Mouse (Mus musculus) right cerebral cortex, postnatal 36 days (tissue): ENCODE results near the gene Khdc1c.
"Not testable (repeated sequence)": the region's sequence is repeated elsewhere in the genome, so short reads cannot be mapped to it uniquely, and the experiment has no call there.

ENCODE experiments used
- DNase-seq, 2 experiments: peaks; one replicate each; pipeline ENCODE4 v3.0.0; 2022; ENCODE audit warnings: low spot score in 2 of 2, mixed read lengths in 1 of 2

The Khdc1c gene

GRCm38 (mm10) chr1:21368031-21368430, at the start of gene Khdc1c:
TSS of gene Khdc1c (plus strand) at chr1:21368331.
- not testable (repeated sequence) for DNase-seq

DNA sequence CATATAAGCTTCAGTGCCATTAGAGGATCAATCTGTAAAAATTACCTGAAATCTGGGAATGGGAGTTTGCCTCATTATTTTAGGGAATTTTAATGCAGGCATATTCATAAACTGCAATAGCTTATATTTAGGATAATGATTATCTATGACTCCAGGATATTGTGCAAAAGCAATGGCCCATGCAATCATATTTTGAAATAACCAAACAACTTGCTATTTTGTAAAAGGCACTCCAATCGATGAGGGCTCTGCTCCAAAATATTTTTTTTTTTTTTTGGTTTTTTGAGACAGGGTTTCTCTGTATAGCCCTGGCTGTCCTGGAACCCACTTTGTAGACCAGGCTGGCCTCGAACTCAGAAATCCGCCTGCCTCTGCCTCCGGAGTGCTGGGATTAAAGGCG, 47.9 kb upstream of the Khdc1c start:
- DNase-seq, result not testable (repeated sequence)

DNA sequence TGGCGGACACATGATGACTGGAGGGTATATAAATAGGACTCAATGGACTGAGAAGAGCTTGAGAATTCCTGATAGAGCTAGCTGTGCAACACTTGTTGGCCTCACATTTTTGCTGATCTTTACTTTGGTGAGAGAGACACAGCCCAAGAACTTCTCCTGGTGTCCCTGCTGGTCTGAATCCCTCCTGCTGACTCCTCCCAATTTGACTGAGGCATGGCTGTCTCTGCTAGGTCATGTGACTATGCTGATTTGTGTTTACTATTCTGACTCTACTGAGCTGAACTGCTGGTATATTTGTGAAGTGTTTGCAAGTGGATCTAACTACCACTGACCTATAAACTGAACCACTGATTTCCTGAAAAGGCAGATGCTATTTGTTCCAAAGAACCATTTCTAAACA, 46.5 kb upstream of the Khdc1c start:
- DNase-seq, result no peak

DNA sequence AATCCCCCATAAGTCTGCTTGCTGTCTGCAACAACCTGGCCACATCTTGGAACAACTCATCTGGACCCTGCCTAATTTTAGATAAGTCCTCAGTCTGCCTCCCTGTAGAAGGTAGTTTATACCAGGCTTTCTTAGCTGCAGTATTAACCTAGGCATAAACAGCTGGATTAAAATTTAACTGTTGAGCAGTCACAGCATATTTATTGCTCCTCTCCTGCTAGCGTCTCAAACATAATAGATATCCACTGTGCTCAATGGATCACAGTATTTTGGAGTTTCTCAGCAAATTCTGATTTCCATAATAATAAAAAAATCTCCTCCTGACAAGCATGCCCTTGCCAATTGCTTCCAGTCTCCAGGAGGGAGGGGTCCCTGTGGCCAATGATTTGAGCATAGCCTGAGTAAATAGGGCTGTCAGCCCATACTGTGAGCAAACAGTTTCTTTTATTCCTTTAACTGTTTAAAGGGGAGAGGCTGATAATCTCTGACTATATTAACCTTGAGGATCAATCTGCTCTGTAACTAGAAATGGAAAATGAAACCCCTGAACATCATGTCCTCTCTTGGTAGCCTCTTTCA, 44.0 kb upstream of the Khdc1c start:
- DNase-seq, result no peak

GRCm38 (mm10) chr1:21324633-21325032, 43.5 kb upstream of the Khdc1c start:
- no peak for DNase-seq

- DNase-seq, result no peak
These were observed 41.4 kb upstream of the Khdc1c start for GRCm38 (mm10) chr1:21326733-21327132.

GRCm38 (mm10) chr1:21331161-21331560, 37.0 kb upstream of the Khdc1c start:
- DNase-seq, result not testable (repeated sequence)

GRCm38 (mm10) chr1:21333222-21333973, 34.7 kb upstream of the Khdc1c start:
- no peak for DNase-seq

DNA sequence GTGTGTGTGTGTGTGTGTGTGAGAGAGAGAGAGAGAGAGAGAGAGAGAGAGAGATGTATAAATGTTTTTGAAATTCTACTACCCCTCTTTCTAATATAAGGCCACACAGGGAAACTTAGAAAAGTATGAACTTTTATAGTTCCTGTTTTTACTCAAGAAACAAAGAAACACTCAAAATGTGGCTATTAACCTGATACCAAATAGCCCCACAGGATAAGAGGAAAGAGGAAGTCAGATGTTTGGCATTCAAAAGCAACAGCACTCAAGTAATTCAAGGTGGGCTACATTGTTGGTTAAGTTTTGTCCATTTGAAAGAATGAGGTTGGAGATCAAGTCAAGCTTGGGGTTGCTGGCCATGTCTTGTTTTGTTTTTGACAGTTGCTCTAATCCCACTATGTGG, 32.3 kb upstream of the Khdc1c start:
- DNase-seq, result no peak

GRCm38 (mm10) chr1:21340745-21341144, 27.4 kb upstream of the Khdc1c start:
- DNase-seq, result no peak

DNA sequence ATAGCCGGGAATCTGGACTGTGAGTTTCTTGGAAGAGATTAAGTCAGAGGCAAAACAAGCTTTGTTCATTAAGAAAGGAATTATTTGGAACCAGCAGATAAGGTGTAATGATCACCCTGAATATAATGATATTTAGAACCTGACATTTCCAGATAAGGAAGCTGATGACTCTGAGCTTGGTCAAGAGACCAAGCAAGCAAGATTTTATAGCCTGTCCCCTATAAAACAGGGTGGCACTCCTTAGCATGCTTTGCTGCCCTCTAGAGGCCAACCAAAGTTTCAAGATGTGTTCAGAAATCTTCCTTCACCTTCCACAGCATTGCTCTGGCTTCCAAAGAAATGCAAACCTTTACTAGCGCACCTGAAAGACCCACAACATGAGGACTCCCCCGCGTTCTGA, 23.9 kb upstream of the Khdc1c start:
- DNase-seq, result peak; percentile 8 to 41

GRCm38 (mm10) chr1:21344752-21345151, 23.4 kb upstream of the Khdc1c start:
- DNase-seq, result not testable (repeated sequence)

DNA sequence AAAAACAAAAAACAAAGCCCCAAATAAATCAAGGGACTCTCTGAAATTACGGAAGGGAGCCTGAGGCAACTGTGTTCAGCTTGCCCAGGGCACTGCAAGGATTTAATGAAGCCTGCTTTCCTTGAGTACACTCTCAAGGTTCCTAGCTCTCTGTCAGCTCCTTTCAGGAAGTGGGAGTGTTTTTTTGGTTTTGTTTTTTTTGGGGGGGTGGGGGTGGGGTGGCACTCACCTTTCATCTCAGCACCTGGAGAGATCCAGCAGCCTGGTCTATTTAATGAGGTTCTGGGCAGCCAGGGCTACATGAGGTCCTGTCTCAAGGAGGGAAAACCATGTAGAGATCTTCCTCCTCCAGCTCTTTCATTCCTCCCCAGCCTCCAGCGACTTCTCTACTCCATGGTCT, 18.8 kb upstream of the Khdc1c start, which contains the start of gene Khdc1a:
Khdc1a (plus strand) TSS at position 301 of the 400 bp plus-strand sequence.
- no peak for DNase-seq

DNA sequence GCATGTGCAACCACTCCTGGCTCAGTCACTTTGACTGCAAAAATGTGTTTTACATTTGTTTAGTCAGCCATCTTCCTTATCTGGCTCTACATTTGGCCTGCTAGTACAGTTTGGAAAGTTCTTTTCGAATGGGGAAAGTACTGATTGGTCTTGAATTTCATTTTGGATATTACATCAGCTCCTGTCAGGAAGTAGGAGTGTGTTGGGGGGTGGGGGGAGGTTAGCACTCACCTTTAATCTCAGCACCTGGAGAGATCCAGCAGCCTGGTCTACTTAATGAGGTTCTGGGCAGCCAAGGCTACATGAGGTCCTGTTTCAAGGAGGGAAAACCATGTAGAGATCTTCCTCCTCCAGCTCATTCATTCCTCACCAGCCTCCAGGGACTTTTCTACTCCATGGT, 15.1 kb downstream of the Khdc1c start, which contains the start of gene Khdc1b:
Khdc1b (plus strand) TSS at position 301 of the 400 bp plus-strand sequence.
- no peak for DNase-seq

- DNase-seq, result no peak
These were observed 23.1 kb downstream of the Khdc1c start for GRCm38 (mm10) chr1:21391138-21391671.

DNA sequence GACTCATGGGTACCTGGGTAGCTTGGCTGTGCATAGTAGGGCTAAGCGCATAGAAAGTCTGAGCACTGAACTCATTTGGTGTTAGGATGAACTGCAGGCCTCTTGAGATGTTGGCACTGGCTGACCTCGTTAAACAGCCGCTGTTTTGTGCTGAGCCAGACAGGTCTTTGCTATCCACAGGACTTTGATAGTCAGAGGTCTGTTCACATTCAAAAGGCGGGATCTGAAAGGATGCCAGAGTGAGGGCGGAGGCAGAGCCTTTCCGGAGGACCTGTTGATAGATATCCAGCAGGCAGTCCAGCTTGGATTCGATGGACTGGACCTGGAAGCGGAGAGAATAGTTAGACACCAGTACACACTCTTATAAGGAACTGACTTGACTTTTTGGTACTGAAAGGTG, 34.7 kb downstream of the Khdc1c start:
- DNase-seq, result no peak

GRCm38 (mm10) chr1:21407266-21407665, 39.1 kb downstream of the Khdc1c start:
- no peak for DNase-seq

- DNase-seq, result peak; percentile 73 to 80
These were observed 43.4 kb downstream of the Khdc1c start for GRCm38 (mm10) chr1:21411331-21412196.

- no peak for DNase-seq
These were observed 44.0 kb downstream of the Khdc1c start for GRCm38 (mm10) chr1:21412197-21412555.

- peak in 1 of 2 experiments; percentile 28 for DNase-seq
These were observed 51.2 kb downstream of the Khdc1c start for GRCm38 (mm10) chr1:21419370-21419769.
